Mouse (Mus musculus) ES-E14 (cell line): ENCODE measurements around the gene Syap1. TPM values are rescaled to one million over a fixed set of nuclear protein-coding genes. Genes with fewer than 3 reads are reported as not detected.

Experiments
- DNase-seq: peaks from one replicate; pipeline ENCODE4 v3.0.0-alpha.2; 2013; ENCODE audit warnings: low read depth, low spot score
- H3K27ac ChIP-seq: 2 replicates; pipeline ENCODE4 v1.5.1; 2012; ENCODE audit warnings: low read depth, mild to moderate bottlenecking, low read length, moderate library complexity, mixed read lengths; ENCODE audit not compliant: poor library complexity, insufficient read depth, severe bottlenecking
- H3K36me3 ChIP-seq: 2 replicates; pipeline ENCODE4 v1.6.1; 2012; ENCODE audit warnings: mild to moderate bottlenecking, low read length, moderate library complexity, mixed read lengths; ENCODE audit not compliant: control insufficient read depth, poor library complexity, insufficient read depth, severe bottlenecking
- H3K4me1 ChIP-seq, 2 experiments: fragments of 150-350 bp in 1 of 2; sonication (generic) in 1 of 2; 2 replicates each; pipeline ENCODE4 v1.6.1; 2012; ENCODE audit warnings: low read length in 2 of 2, mild to moderate bottlenecking in 1 of 2, mixed read lengths in 1 of 2; ENCODE audit not compliant: control insufficient read depth in 2 of 2, insufficient read depth in 2 of 2, poor library complexity in 1 of 2
- H3K4me3 ChIP-seq, 2 experiments: fragments of 150-350 bp in 1 of 2; sonication (generic) in 1 of 2; 2 replicates each; pipeline ENCODE4 v1.5.1; 2012; ENCODE audit warnings: low read length in 2 of 2, low read depth in 1 of 2, mild to moderate bottlenecking in 1 of 2, mixed read lengths in 1 of 2; ENCODE audit not compliant: insufficient read depth in 1 of 2, poor library complexity in 1 of 2, severe bottlenecking in 1 of 2
- H3K9ac ChIP-seq: 2 replicates; pipeline ENCODE4 v1.6.1; 2012; ENCODE audit warnings: low read depth, mild to moderate bottlenecking, low read length, mixed read lengths; ENCODE audit not compliant: poor library complexity, insufficient read depth, severe bottlenecking
- H3K9me3 ChIP-seq: fragments of 150-350 bp; sonication (generic); 2 replicates; pipeline ENCODE4 v1.6.1; 2012; ENCODE audit warnings: low read depth, mild to moderate bottlenecking, low read length; ENCODE audit not compliant: control insufficient read depth, insufficient read depth
- CHD2 ChIP-seq: IDR thresholded peaks from 2 replicates; pipeline ENCODE4 v1.6.1; 2014; ENCODE audit warnings: mild to moderate bottlenecking, low read depth, low read length, inconsistent platforms
- HCFC1 ChIP-seq: IDR thresholded peaks from 2 replicates; pipeline ENCODE4 v1.6.1; 2012; ENCODE audit warnings: low read length, inconsistent platforms, borderline replicate concordance; ENCODE audit not compliant: insufficient read depth
- MAFK ChIP-seq: IDR thresholded peaks from 2 replicates; pipeline ENCODE4 v1.6.1; 2014; ENCODE audit warnings: mild to moderate bottlenecking, low read depth, low read length, inconsistent platforms; ENCODE audit not compliant: insufficient read depth
- ZC3H11A ChIP-seq: IDR thresholded peaks from 2 replicates; pipeline ENCODE4 v1.6.1; 2012; ENCODE audit warnings: low read depth, mild to moderate bottlenecking, inconsistent platforms, low read length, borderline replicate concordance
- ZNF384 ChIP-seq: IDR thresholded peaks from 2 replicates; pipeline ENCODE4 v1.6.1; 2012; ENCODE audit warnings: low read depth, low read length, inconsistent platforms
- in situ Hi-C, 2 experiments: fragments of 600-800 bp; cut with MboI; formaldehyde crosslinking; loops; one replicate each; pipeline ENCODE4 v1.15.1; 2025; ENCODE audit warnings: low sequenced_read_pairs in 2 of 2, inconsistent platforms in 1 of 2; ENCODE audit not compliant: unreplicated experiment in 2 of 2
- total RNA-seq: library from RNA; depleted of rRNA; stranded (reverse); fragments of 300-350 nt; gene quantifications from 2 replicates; pipeline ENCODE4 v1.2.3, GENCODE M21; 2012; rRNA removed

The Syap1 gene
- total RNA-seq, 1 experiment, result 11.8 TPM

DNA sequence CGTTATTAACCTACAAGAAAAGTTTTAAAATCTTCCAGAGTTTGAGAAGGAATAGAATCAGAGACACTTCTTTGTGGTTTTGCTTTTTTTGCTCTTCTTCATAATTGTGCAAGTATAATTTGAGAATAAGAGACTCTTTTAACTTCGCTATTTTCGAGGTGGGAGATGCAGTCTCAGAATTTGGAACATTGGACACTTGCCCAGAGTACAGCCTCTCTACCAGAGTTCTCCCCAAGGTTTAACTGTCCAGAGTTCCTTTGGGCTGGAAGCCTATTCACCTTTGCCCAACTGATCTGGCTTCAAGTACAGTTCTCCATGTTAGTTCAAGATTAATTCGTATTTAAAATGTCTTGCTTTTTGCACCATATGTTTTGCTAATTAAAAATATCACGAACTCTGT, 58.5 kb downstream of the Syap1 start:
- TF ChIP-seq CHD2 (no peak), ZNF384 (no peak), MAFK (no peak), HCFC1 (no peak), ZC3H11A (no peak)
- Histone ChIP-seq H3K9me3 (no peaks in the 10 kb centered on the region), H3K4me3 (peak overlapping the region; percentile 51 to 90), H3K36me3 (no peaks in the 10 kb centered on the region; the same call in 1 of the 2 replicates), H3K9ac (peak overlapping the region; percentile 43; the same call in 1 of the 2 replicates), H3K27ac (peak overlapping the region; percentile 47; the same call in 1 of the 2 replicates), H3K4me1 (peaks cover 3 to 12% of the 10 kb centered on the region in 2 experiments; a peak in 2 of 4 replicates)
- in situ Hi-C loops, result no loop called here
- no peak for DNase-seq

DNA sequence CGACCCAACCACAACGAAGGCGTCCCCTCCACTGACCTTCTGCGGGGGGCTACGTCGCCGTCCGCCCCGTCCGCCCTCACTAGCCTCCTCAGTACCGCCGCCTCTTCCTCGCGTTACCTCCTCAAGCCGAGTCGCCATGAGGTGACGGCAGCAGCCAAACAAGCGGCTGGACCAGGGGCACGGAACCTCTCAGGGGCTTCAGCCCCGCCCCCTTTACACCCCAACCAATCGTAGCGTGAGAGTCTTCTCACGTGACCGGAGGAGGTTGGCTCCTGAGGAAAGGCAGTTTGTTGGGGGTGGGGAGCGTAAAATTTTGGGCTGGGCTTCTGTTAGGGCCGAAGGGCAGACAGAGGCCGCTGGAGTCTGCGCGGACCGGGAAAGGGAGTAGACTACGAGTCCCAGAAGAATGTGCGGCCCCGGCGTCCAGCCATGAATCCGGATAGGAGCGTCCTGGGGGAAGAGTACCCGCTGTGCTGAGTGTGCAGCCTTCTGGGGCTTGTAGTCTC, 59.0 kb downstream of the Syap1 start, which contains the start of gene Txlng:
TSS of gene Txlng (minus strand) at position 252 of the 506 bp plus-strand sequence.
- H3K4me1 ChIP-seq, result peaks cover 3 to 12% of the 10 kb centered on the region in 2 experiments; a peak in 2 of 4 replicates
- H3K9me3 ChIP-seq, result no peaks in the 10 kb centered on the region
- no peaks in the 10 kb centered on the region; the same call in 1 of the 2 replicates for H3K36me3 ChIP-seq
- peak; percentile 94 for DNase-seq
- TF ChIP-seq HCFC1 (peak; percentile 93), MAFK (no peak)
- peak within 1 kb of the TSS; percentile 90 to 99 for H3K4me3 ChIP-seq
- H3K9ac ChIP-seq, result peak within 1 kb of the TSS; percentile 99
- in situ Hi-C loops, result no loop called here
- peak within 1 kb of the TSS; percentile 91 for H3K27ac ChIP-seq

DNA sequence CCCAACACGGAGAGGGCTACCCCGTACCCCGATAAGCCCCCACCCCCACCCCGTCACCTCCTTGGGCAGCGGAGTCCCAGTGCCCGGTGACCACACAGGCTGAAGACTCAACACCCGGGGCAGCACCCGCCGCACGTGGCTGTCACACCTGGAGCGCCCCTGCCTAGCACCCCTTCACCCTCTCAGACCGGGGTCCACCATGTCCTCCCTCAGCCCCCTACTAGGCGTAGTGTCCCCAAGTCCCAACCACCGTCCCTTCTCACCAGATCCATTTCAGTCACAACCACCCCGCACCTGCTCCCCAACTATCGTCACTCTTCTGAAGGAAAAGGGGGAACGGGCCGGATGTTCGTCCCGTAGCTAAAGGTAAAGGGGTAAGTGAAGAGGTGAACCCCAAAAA, 59.5 kb downstream of the Syap1 start:
- Histone ChIP-seq H3K9me3 (no peaks in the 10 kb centered on the region), H3K27ac (peak overlapping the region; percentile 91), H3K4me1 (peaks cover 1 to 12% of the 10 kb centered on the region in 2 experiments; a peak in 1 of 4 replicates), H3K9ac (peak overlapping the region; percentile 99), H3K36me3 (no peaks in the 10 kb centered on the region; the same call in 1 of the 2 replicates), H3K4me3 (peak overlapping the region; percentile 83 to 99)
- TF ChIP-seq MAFK (no peak), ZC3H11A (no peak), HCFC1 (no peak), CHD2 (no peak), ZNF384 (no peak)
- no peak for DNase-seq
- in situ Hi-C loops, result no loop called here

DNA sequence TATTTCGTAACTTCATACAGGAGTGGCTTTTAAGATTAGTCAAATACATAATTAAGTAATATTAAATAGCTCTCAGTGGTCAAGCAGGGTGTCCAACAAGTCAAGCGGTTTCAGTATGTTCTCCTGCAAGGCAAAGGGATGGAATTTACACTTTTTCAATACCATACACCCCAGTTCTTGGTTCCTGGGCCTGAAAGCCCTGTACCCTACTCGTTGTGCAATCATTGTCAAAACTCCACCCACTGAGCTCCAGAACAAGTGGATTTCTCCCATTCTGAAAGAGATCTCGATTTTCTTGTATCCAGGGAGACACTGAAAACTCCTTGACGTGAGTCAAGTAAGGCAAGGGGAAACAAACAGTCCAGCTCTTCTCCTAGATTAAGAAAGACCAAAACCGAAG, 60.2 kb downstream of the Syap1 start:
- no peaks in the 10 kb centered on the region for H3K9me3 ChIP-seq
- no peaks in the 10 kb centered on the region; the same call in 1 of the 2 replicates for H3K36me3 ChIP-seq
- H3K4me3 ChIP-seq, result peak overlapping the region; percentile 83 to 99
- peaks cover 1 to 11% of the 10 kb centered on the region in 2 experiments; a peak in 1 of 4 replicates for H3K4me1 ChIP-seq
- peak overlapping the region; percentile 99; the same call in 1 of the 2 replicates for H3K9ac ChIP-seq
- DNase-seq, result no peak
- in situ Hi-C loops, result no loop called here
- H3K27ac ChIP-seq, result no peak overlapping the region; the same call in 1 of the 2 replicates
- no peak for TF ChIP-seq ZNF384
- no peak for TF ChIP-seq CHD2
- no peak for TF ChIP-seq HCFC1
- no peak for TF ChIP-seq MAFK

Other genes with a start within 250 kb of the Syap1 start
- gene Reps2, start 244.8 kb downstream of the Syap1 start, total RNA-seq, result 1.5 and 2.2 TPM in 2 replicates
- 158 and 276 TPM in 2 replicates for gene Rbbp7, start 128.0 kb downstream of the Syap1 start, total RNA-seq
- 36.5 and 42.4 TPM in 2 replicates for gene Txlng, start 59.0 kb downstream of the Syap1 start, total RNA-seq
- gene Ctps2, start 12.8 kb upstream of the Syap1 start, total RNA-seq, result 15.1 and 23.4 TPM in 2 replicates
- 0.54 TPM in 1 of 2 replicates, not detected in the other for gene S100g, start 76.2 kb upstream of the Syap1 start, total RNA-seq